Mouse (Mus musculus) kidney, adult 2 months (tissue): ENCODE results near the gene Zbtb45. TPM values are rescaled to one million over a fixed set of nuclear protein-coding genes. Genes with fewer than 3 reads are reported as not detected.

ENCODE experiments used
- DNase-seq: peaks from one replicate; pipeline ENCODE4 v3.0.0; 2021
- H3K27ac ChIP-seq: fragments of 200-500 bp; 2 replicates; pipeline ENCODE4 v1.5.1; 2012; ENCODE audit warnings: low read depth, low read length, control low read depth, inconsistent platforms; ENCODE audit not compliant: insufficient read depth
- H3K27me3 ChIP-seq: fragments of 200-500 bp; replicated peaks from 2 replicates; pipeline ENCODE4 v1.6.1; 2012; ENCODE audit warnings: mild to moderate bottlenecking, moderate library complexity, low read length, inconsistent platforms; ENCODE audit not compliant: control insufficient read depth, insufficient read depth
- H3K36me3 ChIP-seq: fragments of 200-500 bp; 2 replicates; pipeline ENCODE4 v1.6.1; 2012; ENCODE audit warnings: mild to moderate bottlenecking, moderate library complexity, low read length, inconsistent platforms; ENCODE audit not compliant: control insufficient read depth, insufficient read depth
- H3K4me1 ChIP-seq: fragments of 200-500 bp; 2 replicates; pipeline ENCODE4 v1.6.1; 2011; ENCODE audit warnings: low read length; ENCODE audit not compliant: control insufficient read depth, insufficient read depth
- H3K4me3 ChIP-seq: fragments of 200-500 bp; 2 replicates; pipeline ENCODE4 v1.5.1; 2011; ENCODE audit warnings: mild to moderate bottlenecking, low read depth, low read length, control low read depth; ENCODE audit not compliant: insufficient read depth
- CTCF ChIP-seq: fragments of 200-500 bp; conservative IDR thresholded peaks from 2 replicates; pipeline ENCODE4 v1.5.1; 2011; ENCODE audit warnings: low read depth, mild to moderate bottlenecking, control low read depth, low read length, moderate library complexity, mixed read lengths; ENCODE audit not compliant: insufficient read depth, insufficient read length
- POLR2A ChIP-seq: fragments of 200-500 bp; IDR thresholded peaks from one replicate; pipeline ENCODE4 v1.6.1; 2011; ENCODE audit warnings: low read depth, low read length, control low read depth
- WGBS: fragments of 180-500 bp; shearing (Covaris S2); methylation state at CpG from one replicate; pipeline ENCODE4 v1.1.7; 2018; 5-methylcytosine and 5-hydroxymethylcytosine counted together
- polyA plus RNA-seq: library from polyadenylated mRNA; depleted of rRNA; stranded (reverse); fragments of >200 nt; gene quantifications from 2 replicates; pipeline ENCODE4 v1.2.3, GENCODE M21; 2012

The Zbtb45 gene
- polyA plus RNA-seq, 1 experiment, result 14.1 TPM

DNA sequence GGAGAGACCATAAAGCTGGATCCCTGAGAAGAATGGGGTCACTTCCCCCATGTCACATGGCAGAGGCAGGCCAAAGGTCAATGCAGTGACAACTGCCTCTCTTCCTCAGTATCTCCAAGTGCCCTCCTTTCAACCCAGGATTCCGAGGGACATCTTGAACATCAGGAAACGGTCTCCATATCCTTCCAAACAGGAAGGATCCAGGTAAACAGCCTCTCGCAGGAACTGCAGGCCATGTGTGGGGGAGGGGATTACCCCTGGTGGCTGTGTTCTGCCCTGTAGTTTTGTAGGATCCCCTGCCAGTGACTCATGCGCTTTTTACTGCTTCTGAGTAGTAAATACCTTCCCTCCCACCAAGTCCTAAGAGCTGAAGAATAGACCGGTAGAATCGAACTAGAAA lies 30.1 kb downstream of the Zbtb45 start:
- TF ChIP-seq POLR2A, result no peak
- TF ChIP-seq CTCF, result no peak
- WGBS, result 55% methylated on average over 6 of the region's 6 CpGs
- DNase-seq, result no peak
- H3K4me3 ChIP-seq, result no peak overlapping the region
- no peaks in the 10 kb centered on the region for H3K36me3 ChIP-seq
- no peak overlapping the region for H3K27ac ChIP-seq
- no peaks in the 10 kb centered on the region for H3K4me1 ChIP-seq
- H3K27me3 ChIP-seq, result no peaks in the 10 kb centered on the region

- DNase-seq, result no peak
- WGBS, result 78% methylated on average over 18 of the region's 18 CpGs
- no peak overlapping the region for H3K27ac ChIP-seq
- H3K36me3 ChIP-seq, result no peaks in the 10 kb centered on the region
- no peak overlapping the region for H3K4me3 ChIP-seq
- no peaks in the 10 kb centered on the region for H3K27me3 ChIP-seq
- TF ChIP-seq POLR2A (no peak), CTCF (no peak)
- no peaks in the 10 kb centered on the region for H3K4me1 ChIP-seq
Observed at GRCm38 (mm10) chr7:12978931-12979722, 30.7 kb downstream of the Zbtb45 start.

DNA sequence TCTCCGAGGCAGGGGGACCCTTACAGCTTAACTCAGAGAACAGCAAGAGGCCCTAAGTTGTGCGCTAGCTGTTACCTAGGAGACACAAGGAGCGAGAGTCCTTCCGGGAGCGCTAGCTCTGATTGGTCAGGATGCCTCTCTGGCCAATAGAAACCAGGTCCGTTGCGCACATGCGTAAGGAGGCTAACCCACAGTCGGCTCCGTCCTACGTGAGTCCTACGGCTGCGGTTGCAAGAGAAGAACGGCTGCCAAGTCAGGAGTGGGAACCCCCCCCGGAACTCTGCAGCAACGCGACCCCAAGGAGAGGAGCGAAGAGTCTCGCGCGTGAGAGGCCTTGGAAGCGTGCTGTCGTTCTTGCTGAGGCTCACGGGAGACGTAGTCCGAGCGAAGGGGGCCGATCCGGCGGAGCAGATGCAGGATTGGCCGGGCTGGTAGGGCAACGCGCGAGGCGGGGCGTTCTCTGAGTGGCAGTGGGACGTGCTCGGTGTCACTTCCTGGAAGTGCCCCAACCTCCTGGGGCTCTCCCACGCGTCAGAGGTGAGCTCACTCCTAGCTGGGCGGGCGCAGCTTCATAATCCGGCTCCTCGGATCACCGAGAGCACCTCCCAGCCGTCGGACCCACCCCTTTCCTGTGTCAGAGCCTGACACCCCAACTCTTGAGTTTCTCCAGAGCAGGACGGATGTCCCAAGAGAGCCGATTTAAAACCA lies 32.0 kb downstream of the Zbtb45 start, which contains the start of gene Zfp446:
Zfp446 (plus strand) TSS at position 167 of the 708 bp plus-strand sequence.
- Histone ChIP-seq H3K4me1 (no peaks in the 10 kb centered on the region), H3K27me3 (no peaks in the 10 kb centered on the region), H3K27ac (peak within 1 kb of the TSS; percentile 99), H3K36me3 (no peaks in the 10 kb centered on the region), H3K4me3 (peak within 1 kb of the TSS; percentile 90)
- under 1% methylated on average over 49 of the region's 49 CpGs for WGBS
- TF ChIP-seq POLR2A (peak; percentile 82), CTCF (no peak)
- DNase-seq, result peak; percentile 99

DNA sequence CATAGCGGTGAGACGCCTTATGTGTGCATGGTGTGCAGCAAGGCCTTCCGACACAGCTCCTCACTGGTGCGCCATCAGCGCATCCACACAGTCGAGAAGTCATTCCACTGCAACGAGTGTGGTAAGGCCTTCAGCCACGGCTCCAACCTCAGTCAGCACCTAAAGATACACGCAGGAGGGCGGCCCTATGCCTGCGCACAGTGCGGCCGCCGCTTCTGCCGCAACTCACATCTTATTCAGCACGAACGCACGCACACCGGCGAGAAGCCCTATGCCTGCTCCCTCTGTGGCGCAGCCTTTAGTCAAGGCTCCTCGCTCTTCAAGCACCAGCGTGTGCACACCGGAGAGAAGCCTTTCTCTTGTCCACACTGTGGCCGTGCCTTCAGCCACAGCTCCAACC lies 38.9 kb downstream of the Zbtb45 start:
- H3K36me3 ChIP-seq, result peaks cover 1% of the 10 kb centered on the region; the same call in 1 of the 2 replicates
- no peaks in the 10 kb centered on the region for H3K27me3 ChIP-seq
- H3K4me3 ChIP-seq, result no peak overlapping the region
- no peaks in the 10 kb centered on the region for H3K4me1 ChIP-seq
- DNase-seq, result no peak
- TF ChIP-seq POLR2A, result no peak
- no peak for TF ChIP-seq CTCF
- WGBS, result 95% methylated on average over 25 of the region's 25 CpGs
- no peak overlapping the region for H3K27ac ChIP-seq

DNA sequence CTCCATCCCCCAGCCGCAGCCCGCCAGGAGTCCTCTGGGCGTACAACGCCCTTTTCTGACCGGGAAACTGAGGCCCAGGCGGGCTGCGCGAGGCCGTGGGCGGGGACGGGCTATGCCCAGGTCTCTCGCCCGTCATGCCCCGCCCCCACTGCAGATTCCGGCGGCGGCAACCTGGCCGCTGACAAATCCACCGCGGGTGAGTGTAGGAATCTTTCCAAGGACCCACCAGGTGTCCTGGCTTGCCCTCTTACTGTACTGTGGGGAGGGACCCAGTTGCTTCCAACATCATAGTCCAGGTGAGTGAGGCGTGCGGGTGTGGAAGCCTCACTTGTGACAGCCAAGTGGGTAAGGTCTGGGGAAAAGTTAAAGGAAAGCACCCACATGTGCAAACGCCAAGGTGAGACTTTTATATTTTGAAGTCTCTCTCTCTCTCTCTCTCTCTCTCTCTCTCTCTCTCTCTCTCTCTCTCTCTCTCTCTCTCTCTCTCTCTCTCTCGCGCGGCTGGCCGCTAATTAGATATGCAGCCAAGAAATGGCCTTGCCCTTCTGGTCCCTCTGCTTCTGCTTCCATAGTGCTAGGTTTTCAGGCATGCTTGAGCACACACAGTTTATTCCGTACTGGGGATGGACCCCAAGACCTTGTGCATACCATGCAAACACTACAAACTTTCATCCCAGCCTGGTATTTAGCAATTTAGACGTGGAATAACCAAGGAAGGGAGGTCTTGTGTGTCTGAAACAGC lies 43.6 kb downstream of the Zbtb45 start:
- H3K27me3 ChIP-seq, result no peaks in the 10 kb centered on the region
- peaks cover 1% of the 10 kb centered on the region; the same call in 1 of the 2 replicates for H3K36me3 ChIP-seq
- H3K4me3 ChIP-seq, result peak overlapping the region; percentile 91
- peak; percentile 76 for DNase-seq
- H3K4me1 ChIP-seq, result 0 out of 2 replicates have a peak, but pooled peaks cover 3% of the 10 kb centered on the region
- under 1% methylated on average over 29 of the region's 29 CpGs for WGBS
- TF ChIP-seq POLR2A (no peak), CTCF (no peak)
- peak overlapping the region; percentile 85 for H3K27ac ChIP-seq

DNA sequence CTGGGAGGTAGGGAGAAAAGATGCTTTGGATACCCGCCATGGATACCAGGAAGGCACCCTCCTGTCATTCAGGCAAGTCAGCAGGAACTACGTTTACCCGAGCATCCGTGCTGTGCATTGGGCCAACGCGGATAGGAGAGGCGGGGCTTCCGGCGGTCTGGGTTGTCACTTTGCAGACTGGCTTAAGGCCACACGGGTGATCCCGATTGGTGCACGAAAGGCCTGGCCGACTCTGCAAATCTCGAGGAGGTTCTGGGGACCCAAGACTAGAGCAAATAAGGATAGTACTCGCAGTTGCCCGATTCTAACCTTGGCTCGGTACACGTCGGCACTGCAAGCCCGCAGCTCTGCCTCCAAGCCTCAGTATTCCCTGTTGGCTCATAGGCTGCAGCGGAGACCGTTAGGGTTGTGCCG lies 44.1 kb downstream of the Zbtb45 start, which contains the start of gene Zfp324:
Zfp324 (plus strand) TSS at position 161 of the 414 bp plus-strand sequence.
- Histone ChIP-seq H3K27ac (peak within 1 kb of the TSS; percentile 85), H3K4me3 (peak within 1 kb of the TSS; percentile 91), H3K27me3 (no peaks in the 10 kb centered on the region), H3K4me1 (0 out of 2 replicates have a peak, but pooled peaks cover 3% of the 10 kb centered on the region), H3K36me3 (no peaks in the 10 kb centered on the region; the same call in 1 of the 2 replicates)
- under 1% methylated on average over 23 of the region's 23 CpGs for WGBS
- TF ChIP-seq POLR2A, result peak; percentile 64
- no peak for TF ChIP-seq CTCF
- DNase-seq, result peak; percentile 96
